Mouse (Mus musculus) heart, postnatal 36 days (tissue): ENCODE data around the gene Vps13c. TPM values are rescaled to one million over a fixed set of nuclear protein-coding genes. Genes with fewer than 3 reads are reported as not detected.
A peak's percentile ranks its signal among the peaks of the same experiment; 100 is the strongest.

Source experiments
- DNase-seq, 2 experiments: peaks; one replicate each; pipeline ENCODE4 v3.0.0; 2021 to 2022
- intact Hi-C: fragments of 180-260 bp; cut with DNase I; formaldehyde crosslinking; loops from one replicate; pipeline ENCODE4 v1.15.1; 2025
- total RNA-seq, 2 experiments: library from RNA; stranded (reverse); gene quantifications; 2 replicates each; pipeline ENCODE4 v1.2.3; 2021

Vps13c gene
- total RNA-seq, 2 experiments from 2014 or later: 48.0 to 48.6 TPM

- DNase-seq: no peak
- intact Hi-C loops: no loop called here
Measured at GRCm38 (mm10) chr9:67975491-67975890, 135.3 kb downstream of the Vps13c start.

- no peak for DNase-seq
- intact Hi-C loops: no loop called here
Measured at GRCm38 (mm10) chr9:68006566-68006965, 166.4 kb downstream of the Vps13c start.

- intact Hi-C loops: loop anchor here (2.0 to 10.0 kb wide), 8 partner anchors 237 to 1470 kb away; partner anchors contain the start of gene Rora
- DNase-seq: peak; percentile 82 to 84
Measured at GRCm38 (mm10) chr9:68014991-68015396, 174.8 kb downstream of the Vps13c start.

- intact Hi-C loops: loop anchor here (5.0 to 10.0 kb wide), 7 partner anchors 236 to 1468 kb away; partner anchors contain the start of gene Rora
- DNase-seq: peak; percentile 50 to 54
Measured at GRCm38 (mm10) chr9:68016255-68016954, 176.2 kb downstream of the Vps13c start.

GRCm38 (mm10) chr9:68020776-68021365, 180.7 kb downstream of the Vps13c start:
- intact Hi-C loops: loop anchor here (5.0 kb wide), 1 partner anchor 111 kb away; no protein-coding TSS in a partner anchor
- DNase-seq: peak; percentile 57 to 61

DNA sequence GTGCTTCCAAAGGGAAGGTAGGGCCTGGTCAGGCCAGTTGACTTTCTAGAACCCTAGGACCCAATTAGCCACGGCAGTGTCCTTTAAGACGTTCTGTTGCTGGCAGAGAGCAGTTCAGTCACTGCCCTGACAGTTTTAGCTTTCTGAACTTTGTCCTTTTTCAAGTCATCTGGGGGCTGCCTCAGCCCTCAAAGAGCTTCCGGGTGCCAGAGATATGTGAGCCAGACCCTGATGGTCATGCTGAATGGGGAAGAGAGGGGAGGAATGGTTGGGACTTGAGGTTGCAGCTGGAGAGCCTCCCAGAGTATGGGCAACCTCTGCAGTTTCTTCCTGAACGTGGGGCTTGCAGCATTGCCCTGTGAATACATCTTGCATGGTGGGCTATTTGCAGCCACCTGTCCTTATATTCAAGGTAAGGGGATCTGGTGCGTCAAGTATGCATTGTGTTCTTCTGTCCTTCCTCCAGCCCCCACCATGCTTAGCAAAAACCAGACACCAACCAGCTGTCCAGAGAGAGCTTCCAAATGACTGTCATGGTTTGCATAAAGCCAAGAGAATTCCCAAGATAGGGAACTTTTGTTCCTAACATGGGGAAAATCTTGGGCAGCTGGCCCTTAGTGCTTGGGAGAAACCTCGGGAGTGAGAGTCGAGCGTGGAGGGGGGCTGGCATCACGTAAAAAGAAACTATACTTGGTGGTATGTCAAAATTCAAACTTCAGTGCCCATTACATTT, 182.3 kb downstream of the Vps13c start:
- DNase-seq: peak; percentile 24 to 52
- intact Hi-C loops: loop anchor here (5.0 kb wide), 1 partner anchor 110 kb away; no protein-coding TSS in a partner anchor

- intact Hi-C loops: no loop called here
- no peak for DNase-seq
Measured at GRCm38 (mm10) chr9:68028631-68029030, 188.4 kb downstream of the Vps13c start.

GRCm38 (mm10) chr9:68033771-68034170, 193.6 kb downstream of the Vps13c start:
- intact Hi-C loops: no loop called here
- peak in 1 of 2 experiments; percentile 18 for DNase-seq

Other genes with a start within 250 kb of the Vps13c start
- 1 to 10 TPM; 1.2 to 1.4 TPM for gene C2cd4b, start 81.0 kb upstream of the Vps13c start, total RNA-seq
- gene C2cd4a, start 8.1 kb upstream of the Vps13c start, total RNA-seq: not detected